Mouse (Mus musculus) lung, postnatal 4 days (tissue): ENCODE measurements around the gene Slc6a18.

Experiments
- DNase-seq, 2 experiments: peaks; one replicate each; pipeline ENCODE4 v3.0.0; 2021

Slc6a18 gene

GRCm38 (mm10) chr13:73684412-73684811 is 6.6 kb upstream of the Slc6a18 start:
- DNase-seq, result no peak

- DNase-seq, result no peak
Measured at GRCm38 (mm10) chr13:73683682-73684081, 5.9 kb upstream of the Slc6a18 start.

GRCm38 (mm10) chr13:73682226-73682625 is 4.4 kb upstream of the Slc6a18 start:
- no peak for DNase-seq

GRCm38 (mm10) chr13:73680394-73680793 is 2.6 kb upstream of the Slc6a18 start:
- no peak for DNase-seq

- DNase-seq, result no peak
Measured at GRCm38 (mm10) chr13:73679311-73679710, 1.5 kb upstream of the Slc6a18 start.

- no peak for DNase-seq
Measured at GRCm38 (mm10) chr13:73675161-73675560, 2.7 kb downstream of the Slc6a18 start.

GRCm38 (mm10) chr13:73660163-73660695 is 17.6 kb downstream of the Slc6a18 start:
- DNase-seq, result no peak

- no peak for DNase-seq
Measured at GRCm38 (mm10) chr13:73658953-73659352, 18.9 kb downstream of the Slc6a18 start.

- no peak for DNase-seq
Measured at GRCm38 (mm10) chr13:73654976-73655375, 22.8 kb downstream of the Slc6a18 start.

GRCm38 (mm10) chr13:73653266-73653665 is 24.6 kb downstream of the Slc6a18 start:
- DNase-seq, result no peak

- DNase-seq, result peak; percentile 56 to 67
Measured at GRCm38 (mm10) chr13:73646397-73647087, 31.3 kb downstream of the Slc6a18 start.

- no peak for DNase-seq
Measured at GRCm38 (mm10) chr13:73641296-73641695, 36.5 kb downstream of the Slc6a18 start.

GRCm38 (mm10) chr13:73637826-73638225 is 40.0 kb downstream of the Slc6a18 start:
- no peak for DNase-seq

GRCm38 (mm10) chr13:73631837-73632236 is 46.0 kb downstream of the Slc6a18 start:
- no peak for DNase-seq

- no peak for DNase-seq
Measured at GRCm38 (mm10) chr13:73628586-73629113, 49.2 kb downstream of the Slc6a18 start.

- peak; percentile 63 to 65 for DNase-seq
Measured at GRCm38 (mm10) chr13:73626745-73627549, 50.9 kb downstream of the Slc6a18 start, which contains the start of gene Tert. TSS of gene Tert (plus strand) at chr13:73626911.

- DNase-seq, result no peak
Measured at GRCm38 (mm10) chr13:73626410-73626744, 51.4 kb downstream of the Slc6a18 start.

- DNase-seq, result no peak
Measured at GRCm38 (mm10) chr13:73620637-73621036, 57.2 kb downstream of the Slc6a18 start.

GRCm38 (mm10) chr13:73618406-73618805 is 59.4 kb downstream of the Slc6a18 start:
- no peak for DNase-seq
